In the genomic region with DNA sequence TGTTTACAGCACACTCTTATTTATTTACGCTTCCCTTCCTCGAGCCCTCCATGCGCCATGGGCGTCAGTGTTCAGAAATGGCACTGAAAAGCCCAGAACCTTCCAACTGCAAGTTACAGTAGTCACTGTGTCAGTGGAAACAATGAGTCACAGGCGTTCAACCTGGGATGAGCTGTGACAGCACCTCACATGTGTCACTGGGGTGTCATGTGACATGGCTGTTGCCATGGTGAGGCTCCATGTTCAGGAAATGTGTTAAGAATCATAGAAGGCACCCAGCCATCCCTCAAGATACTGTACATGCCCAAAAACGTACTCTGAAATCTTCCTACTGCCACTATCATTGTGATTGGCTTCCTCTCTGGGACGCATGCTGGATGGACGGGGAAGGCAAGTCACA, we compare ENCODE assay signal across 14 mouse cellular contexts.
DNase-seq lines count a peak whose midpoint lies in the region; ATAC-seq lines count a peak whose summit lies in the region.
"Had no signal": no experiment of that assay in that cellular context is flagged by ENCODE, and none has a peak within 500 bp of the region (broad histone marks: within the 10 kb centered on the region; RNA-seq: fewer than 3 reads in every experiment).

No protein-coding gene starts in this region.

- no peak overlapping the region for H3K27ac ChIP-seq in midbrain, embryonic 14.5 days (replicated peaks; ENCODE audit: low read depth, low read length)
- H3K27ac ChIP-seq: hindbrain, postnatal 0 days; limb, embryonic 15.5 days; midbrain, embryonic 15.5 days; stomach, postnatal 0 days had no signal

- H3K4me3 ChIP-seq in midbrain, embryonic 14.5 days (replicated peaks; ENCODE audit: low read depth, low read length): no peak overlapping the region
- H3K4me3 ChIP-seq: limb, embryonic 15.5 days; midbrain, embryonic 15.5 days had no signal

- H3K27me3 ChIP-seq in midbrain, embryonic 14.5 days (ENCODE audit: control insufficient read depth, insufficient read depth, low read length): no peaks in the 10 kb centered on the region
- H3K27me3 ChIP-seq: limb, embryonic 15.5 days; midbrain, embryonic 15.5 days; Patski had no signal

- 88% methylated on average over 8 of the region's 8 CpGs for WGBS in midbrain, embryonic 14.5 days

- peak; percentile 83 for ATAC-seq in activated CD4-positive, CD25-positive, alpha-beta regulatory T cell, adult 4 months
- peak; percentile 48 for ATAC-seq in granulocyte monocyte progenitor cell, adult 5-6 weeks (replicated peaks; ENCODE audit: poor library complexity, severe bottlenecking)
- ATAC-seq in midbrain, embryonic 14.5 days (ENCODE audit: low FRiP score, low TSS enrichment): no peak
- ATAC-seq: hindbrain, postnatal 0 days; midbrain, embryonic 15.5 days; Patski had no signal

- no peaks in the 10 kb centered on the region for H3K36me3 ChIP-seq in midbrain, embryonic 14.5 days (ENCODE audit: control insufficient read depth, insufficient read depth, low read length)
- H3K36me3 ChIP-seq: limb, embryonic 15.5 days; midbrain, embryonic 15.5 days had no signal

- DNase-seq in adrenal gland, adult (ENCODE audit: inconsistent age in 2 of 2, low spot score in 1 of 2): peak; percentile 50 to 81
- no peak for DNase-seq in adrenal gland, postnatal 4 days (ENCODE audit: low spot score in 2 of 2)
- peak; percentile 76 for DNase-seq in 3T3-L1 (ENCODE audit: low read depth, low spot score)
- no peak for DNase-seq in layer of hippocampus, adult 9-10 months (ENCODE audit: low spot score)
- no peak for DNase-seq in midbrain, embryonic 14.5 days
- DNase-seq in left cerebral cortex, postnatal 10 days (ENCODE audit: extremely low spot score in 1 of 2, low spot score in 2 of 2): no peak
- DNase-seq: gastrocnemius, postnatal 14 days had no signal

- H3K4me2 ChIP-seq in midbrain, embryonic 14.5 days (ENCODE audit: low read length): no peak overlapping the region
- H3K4me2 ChIP-seq: limb, embryonic 15.5 days; midbrain, embryonic 15.5 days had no signal

- H3K4me1 ChIP-seq in midbrain, embryonic 14.5 days (ENCODE audit: control insufficient read depth, insufficient read depth, low read length): 0 out of 2 replicates have a peak, but pooled peaks cover 3% of the 10 kb centered on the region
- H3K4me1 ChIP-seq: midbrain, embryonic 15.5 days had no signal

- intact Hi-C loops in left cerebral cortex, postnatal 10 days (cut with DNase I): no loop called here

- no peaks in the 10 kb centered on the region for H3K9me3 ChIP-seq in midbrain, embryonic 14.5 days (ENCODE audit: control insufficient read depth, low read length)
- H3K9me3 ChIP-seq: limb, embryonic 15.5 days; midbrain, embryonic 15.5 days had no signal

- no peak overlapping the region for H3K9ac ChIP-seq in midbrain, embryonic 14.5 days (replicated peaks; ENCODE audit: low read length)
- H3K9ac ChIP-seq: limb, embryonic 15.5 days; midbrain, embryonic 15.5 days had no signal

Comparison
In these comparisons a context has a peak if more than half of its experiments do, and no peak if none do; other contexts are left out.
1. DNase-seq: peak in adrenal gland, adult (2 of 2) and 3T3-L1 (single experiment); none in adrenal gland, postnatal 4 days (0 of 2), layer of hippocampus, adult 9-10 months (single experiment), midbrain, embryonic 14.5 days (single experiment) and left cerebral cortex, postnatal 10 days (0 of 2).